ENCODE assay signal across 15 mouse cellular contexts in the genomic region with DNA sequence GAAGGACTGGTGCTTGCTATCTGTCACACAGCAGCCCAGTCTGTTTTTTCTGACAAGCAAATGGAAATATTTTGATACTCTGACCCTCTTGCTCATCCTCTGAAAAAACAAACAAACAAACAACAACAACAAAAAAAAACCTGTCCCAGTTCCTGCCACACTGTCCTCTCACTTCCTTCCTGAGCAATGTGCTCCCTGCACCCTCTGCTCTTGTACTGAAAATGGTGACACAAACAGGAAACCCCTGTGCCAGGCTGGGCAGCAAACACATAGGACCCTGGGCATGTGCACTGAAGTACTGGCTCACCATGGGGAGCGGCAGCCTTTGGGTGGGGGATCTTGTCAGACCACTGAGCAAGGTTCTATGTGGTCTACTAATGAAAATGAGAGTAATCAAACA.
DNase-seq lines count a peak whose midpoint lies in the region; ATAC-seq and TF ChIP-seq lines count a peak whose summit lies in the region.
"Had no signal": no experiment of that assay in that cellular context is flagged by ENCODE, and none has a peak within 500 bp of the region (broad histone marks: within the 10 kb centered on the region; RNA-seq: fewer than 3 reads in every experiment).

No protein-coding gene starts in this region.

- no peak for TF ChIP-seq EP300 in heart, postnatal 0 days (IDR thresholded peaks at IDR 0.05; ENCODE audit: low read depth)

- no peaks in the 10 kb centered on the region for H3K9me3 ChIP-seq in heart, postnatal 0 days (replicated peaks; ENCODE audit: control insufficient read depth, low read length)
- H3K9me3 ChIP-seq: forebrain, embryonic 13.5 days; limb, embryonic 12.5 days had no signal

- no peaks in the 10 kb centered on the region for H3K36me3 ChIP-seq in heart, postnatal 0 days (replicated peaks; ENCODE audit: control insufficient read depth, insufficient read depth, low read length)
- H3K36me3 ChIP-seq: limb, embryonic 12.5 days had no signal

- H3K4me1 ChIP-seq in heart, postnatal 0 days (ENCODE audit: control insufficient read depth, insufficient read depth), result peaks cover 20% of the 10 kb centered on the region
- H3K4me1 ChIP-seq: forebrain, embryonic 13.5 days had no signal

- H3K9ac ChIP-seq in heart, postnatal 0 days (replicated peaks; ENCODE audit: low read depth, low read length), result no peak overlapping the region
- H3K9ac ChIP-seq: forebrain, embryonic 13.5 days; limb, embryonic 12.5 days had no signal

- H3K4me3 ChIP-seq in heart, postnatal 0 days (ENCODE audit: low read depth, low read length), result no peak overlapping the region
- H3K4me3 ChIP-seq: forebrain, embryonic 13.5 days; limb, embryonic 12.5 days had no signal

- WGBS in heart, postnatal 0 days, result 83% methylated on average over 1 of the region's 1 CpGs

- no peak for DNase-seq in heart, postnatal 0 days (ENCODE audit: low spot score)
- DNase-seq in heart, postnatal 10 days, result no peak
- peak; percentile 44 for DNase-seq in lung, postnatal 36 days
- no peak for DNase-seq in lung, postnatal 25 days (ENCODE audit: low spot score)
- DNase-seq in thymus, postnatal 25 days, result peak; percentile 52
- DNase-seq in cerebellum, adult 9-10 months, result no peak
- no peak for DNase-seq in adrenal gland, adult 18-20 months (ENCODE audit: low spot score in 2 of 2)
- DNase-seq: adrenal gland, postnatal 25 days; cerebellum, adult 8-10 months; gastrocnemius, postnatal 25 days; lung, postnatal 14 days had no signal

- H3K27me3 ChIP-seq in heart, postnatal 0 days (ENCODE audit: control insufficient read depth, insufficient read depth, low read length), result no peaks in the 10 kb centered on the region
- H3K27me3 ChIP-seq: forebrain, embryonic 13.5 days; limb, embryonic 12.5 days had no signal

- H3K27ac ChIP-seq in heart, postnatal 0 days (ENCODE audit: low read depth), result peak overlapping the region; percentile 34; the same call in 1 of the 2 replicates
- H3K27ac ChIP-seq: forebrain, embryonic 13.5 days; limb, embryonic 12.5 days had no signal

- no peak for TF ChIP-seq CTCF in heart, postnatal 0 days (IDR thresholded peaks at IDR 0.05; ENCODE audit: low read depth)

- ATAC-seq in heart, postnatal 0 days (ENCODE audit: insufficient read depth, low read depth), result no peak
- ATAC-seq in megakaryocyte, adult 5-6 weeks (ENCODE audit: poor library complexity, severe bottlenecking), result peak; percentile 27
- ATAC-seq: forebrain, embryonic 13.5 days; intestine, postnatal 0 days had no signal

- intact Hi-C loops in heart, postnatal 10 days (cut with DNase I), result loop anchor here (10.0 kb wide), 1 partner anchor 961 kb away; no protein-coding TSS in a partner anchor

- H3K4me2 ChIP-seq in heart, postnatal 0 days (ENCODE audit: low read depth, low read length), result no peak overlapping the region
- H3K4me2 ChIP-seq: forebrain, embryonic 13.5 days; limb, embryonic 12.5 days had no signal

Comparison
In these comparisons a context has a peak if more than half of its experiments do, and no peak if none do; other contexts are left out.
1. DNase-seq: peak in lung, postnatal 36 days (single experiment) and thymus, postnatal 25 days (single experiment); none in heart, postnatal 0 days (single experiment), heart, postnatal 10 days (0 of 2), lung, postnatal 25 days (single experiment), cerebellum, adult 9-10 months (single experiment) and adrenal gland, adult 18-20 months (0 of 2).